Mouse (Mus musculus): ENCODE measurements at regions not wholly inside any gene's neighbourhood (a gene's known extent, or its start where the extent isn't known, plus 50 kb on each side); places are given as distances from the start of the nearest gene placed in this dataset.
A peak's percentile ranks its signal among the peaks of the same experiment; 100 is the strongest.

DNA sequence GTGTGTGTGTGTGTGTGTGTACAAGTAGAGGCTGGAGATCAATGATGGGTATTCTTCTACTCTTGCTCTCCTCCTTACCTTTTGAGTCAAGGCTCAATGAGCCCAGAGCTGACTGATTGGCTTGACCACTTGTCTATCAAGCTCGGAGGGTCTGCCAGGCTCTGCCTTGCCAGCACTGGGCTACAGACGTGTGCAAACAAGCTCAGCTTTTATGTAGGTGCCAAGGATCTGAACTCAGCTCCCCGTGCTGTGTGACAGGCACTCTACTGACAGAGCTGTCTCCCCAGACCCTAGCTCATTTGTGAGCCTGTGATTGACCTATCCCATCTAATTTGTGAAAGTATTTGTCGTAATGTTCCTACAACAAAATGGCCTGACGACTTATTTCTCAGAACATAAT, 54.2 kb upstream of the Cdc42bpa start:
- no peak for DNase-seq (ENCODE audit: low read depth, low spot score)

DNA sequence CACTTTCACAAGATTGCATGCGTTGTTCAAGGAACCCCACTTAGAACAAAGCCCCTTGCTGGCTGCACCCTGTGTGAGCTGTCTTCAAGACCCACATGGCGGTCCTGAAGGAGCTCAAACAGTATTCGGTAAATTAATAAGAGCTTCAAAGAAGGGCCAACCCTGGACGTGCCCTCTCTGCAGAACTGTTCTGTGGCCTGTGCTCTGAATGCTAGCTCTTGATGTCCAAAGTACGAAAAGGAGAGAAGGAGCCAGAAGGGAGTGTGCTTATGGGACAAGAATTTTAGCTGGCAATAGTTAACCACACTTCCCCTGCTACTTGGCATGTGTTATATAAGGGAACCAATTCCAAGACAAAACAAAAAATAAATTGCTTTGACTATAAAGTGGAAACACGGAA, 67.6 kb upstream of the Cdc42bpa start:
- no peak for DNase-seq (ENCODE audit: low read depth, low spot score)

DNA sequence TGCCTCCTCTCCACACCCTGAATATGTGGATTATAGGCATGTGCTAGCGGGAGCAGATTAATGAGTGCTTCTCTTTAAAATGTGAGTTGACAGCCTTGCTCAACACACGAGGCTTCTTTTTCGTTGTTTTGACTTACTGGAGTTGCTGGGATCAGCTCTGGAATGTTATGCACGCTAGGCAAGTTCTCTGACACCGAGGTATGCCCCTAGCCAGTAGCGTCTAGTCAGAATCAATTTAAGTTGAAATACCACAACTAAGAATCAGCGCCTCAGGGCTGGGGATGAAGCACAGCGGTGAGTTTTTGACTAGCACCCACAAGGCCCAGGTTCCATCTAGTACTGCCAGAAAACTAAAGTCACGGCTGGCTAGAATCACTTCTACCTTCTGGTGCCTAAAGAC, 72.4 kb upstream of the Cdc42bpa start:
- DNase-seq (ENCODE audit: low read depth, low spot score) = no peak

- no peak for DNase-seq (ENCODE audit: low read depth, low spot score)
Observed at GRCm38 (mm10) chr1:179881222-179881621, 77.7 kb upstream of the Ahctf1 start.

DNA sequence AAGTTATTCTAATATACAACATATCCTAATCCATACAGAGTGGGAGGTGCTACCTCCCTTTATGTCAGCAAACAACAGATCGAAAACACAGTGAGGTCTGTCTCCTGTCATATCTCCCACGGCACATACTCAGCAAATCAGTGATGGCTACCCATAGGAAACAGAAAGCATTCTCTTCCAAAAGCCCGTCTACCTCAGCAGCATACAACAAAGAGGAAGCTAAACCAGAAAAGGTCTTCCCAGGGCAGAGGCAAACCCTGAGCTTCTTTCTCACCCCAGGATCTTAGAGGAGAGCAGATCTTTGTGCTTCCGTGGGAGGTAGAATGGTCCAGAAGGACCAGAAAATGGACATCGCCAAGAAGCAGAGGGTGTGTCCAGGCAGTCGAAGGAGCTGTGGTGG, 74.4 kb upstream of the Ahctf1 start:
- DNase-seq (ENCODE audit: low read depth, low spot score) = no peak

DNA sequence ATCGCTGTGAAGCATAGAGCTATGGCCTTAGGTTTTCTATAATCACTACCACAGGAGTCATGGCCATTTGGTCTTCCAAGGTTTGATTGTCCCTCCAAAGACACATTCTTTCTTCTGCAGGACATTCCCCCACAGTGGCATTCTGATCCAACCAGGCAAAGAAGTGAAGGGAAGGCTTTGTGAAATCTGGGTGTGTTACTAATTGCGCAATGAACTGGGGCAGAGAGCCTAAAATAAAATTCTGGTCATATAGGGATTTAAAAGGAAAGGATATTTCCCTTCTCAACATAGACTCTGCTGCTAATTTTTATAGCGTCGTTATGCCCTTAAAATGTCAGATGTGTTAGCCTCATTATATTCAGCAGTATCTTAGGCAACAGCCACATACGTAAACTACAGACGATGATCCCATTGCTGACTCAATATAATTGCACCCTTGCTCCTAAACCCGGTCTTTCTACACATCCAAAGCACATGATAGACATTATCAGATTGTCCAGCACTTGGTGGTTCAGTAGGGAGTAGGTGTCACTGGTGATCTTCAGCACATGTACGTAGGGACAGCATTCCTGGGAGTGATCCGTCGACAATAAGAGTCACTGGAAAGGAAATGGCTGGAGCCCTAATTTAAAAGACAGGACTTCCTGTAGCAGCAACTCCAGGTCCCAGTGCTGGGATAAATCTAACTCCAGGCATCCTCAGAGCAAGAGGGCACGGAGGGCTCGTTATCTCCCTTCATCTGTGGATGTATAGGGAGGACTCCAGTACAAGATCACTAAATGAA, 70.5 kb upstream of the Ahctf1 start:
- DNase-seq (ENCODE audit: low read depth, low spot score) = no peak

DNA sequence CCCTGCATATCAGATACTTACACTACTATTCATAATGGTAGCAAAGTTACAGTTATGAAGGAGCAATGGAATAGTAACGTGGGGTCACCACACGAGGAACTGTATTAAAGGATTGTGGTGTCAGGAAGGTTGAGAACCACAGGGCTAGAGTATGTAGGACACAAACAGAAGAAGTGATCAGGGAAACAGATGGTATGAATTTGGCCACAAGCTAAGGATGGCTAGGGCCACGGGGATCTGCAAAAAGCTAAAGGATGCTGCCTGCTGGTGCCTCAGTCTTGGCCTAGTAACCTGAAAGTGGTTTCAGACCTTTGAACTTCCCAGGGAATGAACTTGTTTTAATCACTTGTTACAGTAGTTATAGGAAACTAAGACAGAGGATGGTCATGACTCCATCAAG, 68.5 kb upstream of the Ahctf1 start:
- no peak for DNase-seq (ENCODE audit: low read depth, low spot score)

- no peak for DNase-seq (ENCODE audit: low read depth, low spot score)
Observed at GRCm38 (mm10) chr1:179868656-179869055, 65.2 kb upstream of the Ahctf1 start.

- DNase-seq (ENCODE audit: low read depth, low spot score) = no peak
Observed at GRCm38 (mm10) chr1:179867493-179867892, 64.0 kb upstream of the Ahctf1 start.

DNA sequence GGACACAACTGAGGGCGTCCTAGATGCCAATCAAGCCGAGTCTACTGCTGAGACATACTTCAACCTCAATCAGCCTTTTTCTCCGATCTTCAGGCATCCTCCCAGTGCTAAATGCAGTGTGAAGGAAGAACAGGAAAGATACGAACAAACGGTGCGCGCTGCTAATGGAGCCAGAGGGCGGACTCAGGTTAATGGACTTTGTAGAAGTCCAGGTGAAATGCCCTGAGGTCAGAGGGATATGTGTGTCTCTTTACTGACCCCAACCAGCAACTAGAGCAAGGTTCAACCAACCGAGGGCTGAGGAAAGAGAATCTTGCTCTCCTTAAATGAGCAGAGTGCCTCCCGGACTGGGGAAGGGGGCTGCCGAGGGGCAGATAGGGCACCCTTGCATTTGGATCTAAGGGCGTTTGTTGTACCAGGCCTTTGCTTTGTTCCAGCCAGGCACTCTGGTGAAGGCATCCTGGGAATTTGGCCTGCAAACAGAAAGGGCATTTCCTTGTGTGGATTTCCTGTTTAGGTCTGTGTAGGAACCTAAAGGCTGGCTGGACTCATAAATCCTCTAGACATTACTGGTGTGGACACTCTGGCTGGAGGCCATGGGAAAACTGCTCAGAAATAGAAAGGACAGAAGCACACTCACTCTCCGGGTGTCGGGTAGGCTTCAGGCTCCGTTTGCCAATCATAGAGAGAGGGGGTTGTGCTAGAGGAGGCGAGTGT, 62.7 kb upstream of the Ahctf1 start:
- no peak for DNase-seq (ENCODE audit: low read depth, low spot score)

DNA sequence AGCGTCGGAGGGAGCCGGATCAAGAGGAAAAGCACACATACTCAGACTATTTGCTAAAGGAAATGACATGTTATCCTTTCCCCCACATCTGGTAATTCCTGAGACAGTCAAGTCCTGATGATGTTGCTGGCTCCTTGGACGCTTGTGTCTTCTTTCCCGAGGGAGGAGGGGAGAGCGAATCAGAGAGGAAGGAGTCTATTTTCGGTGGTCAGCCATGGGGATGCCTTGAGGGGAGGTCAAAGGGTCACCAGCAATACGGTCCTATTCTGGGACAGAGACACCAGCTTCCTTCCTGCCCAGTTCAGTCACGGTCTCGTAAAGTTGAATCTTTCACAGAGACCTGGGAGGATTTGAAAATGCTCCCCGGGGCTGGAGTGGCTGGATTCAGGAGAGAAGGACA, 62.1 kb upstream of the Ahctf1 start:
- no peak for DNase-seq (ENCODE audit: low read depth, low spot score)

DNA sequence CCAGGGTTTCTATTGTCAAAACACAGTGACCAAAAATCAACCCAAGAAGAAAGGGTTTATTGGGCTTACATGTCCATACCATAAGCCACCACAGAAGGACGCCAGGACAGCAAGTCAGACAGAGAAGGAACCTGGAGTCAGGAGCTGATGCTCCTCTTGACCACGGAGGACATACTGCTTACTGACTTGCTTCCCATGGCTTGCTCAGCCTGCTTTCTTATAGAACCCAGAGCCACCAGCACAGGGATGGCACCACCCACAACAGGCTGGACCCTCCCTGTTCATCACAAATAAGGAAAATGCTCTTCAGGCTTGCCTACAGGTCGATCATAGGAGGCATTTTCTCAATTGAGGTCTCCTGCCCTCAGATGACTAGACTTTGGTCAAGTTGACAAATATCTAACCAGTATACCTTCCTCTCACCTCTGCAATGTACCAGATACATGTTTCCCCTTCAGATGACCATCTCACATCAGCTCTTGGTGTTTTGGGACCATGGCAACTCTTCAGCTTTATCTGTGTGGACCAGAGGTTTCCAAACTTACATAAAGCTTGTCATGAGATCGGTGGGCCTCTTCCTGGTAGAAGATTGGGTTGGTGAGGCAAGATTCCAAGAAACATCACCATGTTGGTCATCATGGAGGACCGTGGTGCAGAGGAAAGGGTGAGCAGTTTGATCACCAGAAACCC, 61.2 kb upstream of the Ahctf1 start:
- DNase-seq (ENCODE audit: low read depth, low spot score) = no peak

GRCm38 (mm10) chr1:179863420-179863819, 59.9 kb upstream of the Ahctf1 start:
- DNase-seq (ENCODE audit: low read depth, low spot score) = no peak

- DNase-seq (ENCODE audit: low read depth, low spot score) = no peak
Observed at GRCm38 (mm10) chr1:179862941-179863340, 59.5 kb upstream of the Ahctf1 start.

DNA sequence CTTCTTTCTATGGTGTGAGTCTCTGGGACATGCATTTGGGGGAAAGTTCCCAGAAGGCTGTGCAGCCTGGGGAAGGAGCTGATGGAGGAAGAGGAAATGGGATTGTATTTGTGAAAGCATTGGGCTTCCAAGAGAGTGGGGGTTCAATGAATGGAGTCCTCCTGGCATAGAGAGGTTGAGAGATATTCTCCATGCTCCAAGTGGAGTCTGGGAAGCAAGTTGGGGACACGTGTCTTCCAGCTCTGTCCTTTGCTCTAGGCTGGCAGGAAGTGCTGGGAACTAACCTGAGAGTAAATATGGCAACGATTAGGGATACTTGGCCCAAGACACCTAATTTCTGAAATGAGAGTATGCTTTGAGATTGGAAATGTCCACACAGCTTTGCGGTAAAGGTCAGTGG, 58.3 kb upstream of the Ahctf1 start:
- no peak for DNase-seq (ENCODE audit: low read depth, low spot score)

- no peak for DNase-seq (ENCODE audit: low read depth, low spot score)
Observed at GRCm38 (mm10) chr1:179859552-179859902, 56.0 kb upstream of the Ahctf1 start.

GRCm38 (mm10) chr1:179858780-179859551, 55.5 kb upstream of the Ahctf1 start:
- peak; percentile 71 for DNase-seq (ENCODE audit: low read depth, low spot score)

- DNase-seq (ENCODE audit: low read depth, low spot score) = no peak
Observed at GRCm38 (mm10) chr1:179854288-179854965, 50.9 kb upstream of the Ahctf1 start.
